Mouse (Mus musculus) ZHBTc4 (cell line): ENCODE measurements around the gene Riok2.

ENCODE experiments used
- DNase-seq: peaks from one replicate; pipeline ENCODE4 v3.0.0-alpha.2; 2011; ENCODE audit warnings: low read depth, low spot score

Riok2 gene

DNA sequence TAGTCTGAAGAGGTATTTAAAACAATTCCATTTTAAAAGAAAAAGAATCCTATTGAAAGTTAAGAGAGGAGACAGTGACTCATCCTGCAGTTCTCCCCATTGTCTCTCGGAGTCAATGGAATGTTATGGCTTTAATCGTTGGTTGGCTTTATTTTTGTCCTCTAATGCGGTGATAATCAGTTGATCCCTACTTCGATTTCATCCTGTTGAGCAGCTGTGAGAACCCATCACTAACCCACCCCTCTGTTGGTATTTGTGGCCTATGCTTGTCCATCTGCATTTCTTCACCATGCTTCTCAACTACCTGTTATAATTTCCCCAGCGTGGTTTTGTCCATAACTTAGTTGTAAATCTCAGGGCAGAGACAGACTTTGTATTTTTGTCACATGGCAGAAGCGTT lies 34.0 kb downstream of the Riok2 start:
- DNase-seq = peak; percentile 66

DNA sequence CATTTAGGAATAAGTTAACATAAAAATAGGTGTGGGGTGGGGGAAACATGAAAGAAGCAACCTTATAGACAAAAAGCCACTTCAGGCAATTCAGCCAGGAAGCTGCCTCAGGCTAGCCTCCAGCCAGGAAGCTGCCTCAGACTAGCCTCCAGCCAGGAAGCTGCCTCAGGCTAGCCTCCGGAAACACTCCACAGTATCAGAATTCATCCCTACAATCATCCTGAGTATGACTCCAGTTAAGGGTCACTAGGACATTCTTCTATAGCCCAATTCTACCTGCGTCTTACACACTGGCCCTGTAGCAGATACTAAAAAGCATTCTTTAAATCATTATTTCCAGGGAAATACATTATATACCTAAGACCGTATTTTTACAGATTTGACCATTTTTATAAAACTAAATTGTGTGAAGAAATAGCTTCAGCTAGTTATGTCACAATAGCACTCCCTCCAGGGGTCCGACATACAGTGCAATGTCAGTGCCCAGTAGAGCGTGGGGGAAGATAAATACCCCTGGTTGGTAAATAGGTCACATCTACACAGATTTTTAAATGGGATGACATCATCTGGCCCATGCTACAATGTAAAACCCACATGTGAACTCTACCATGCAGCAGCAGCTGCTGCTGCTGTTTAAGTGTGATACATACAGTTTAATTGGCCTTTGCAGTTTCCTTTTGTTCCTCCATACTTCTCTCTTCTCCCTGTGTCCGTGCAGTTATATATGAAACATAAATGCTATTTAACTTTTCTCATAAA lies 34.8 kb downstream of the Riok2 start:
- DNase-seq = peak; percentile 76

DNA sequence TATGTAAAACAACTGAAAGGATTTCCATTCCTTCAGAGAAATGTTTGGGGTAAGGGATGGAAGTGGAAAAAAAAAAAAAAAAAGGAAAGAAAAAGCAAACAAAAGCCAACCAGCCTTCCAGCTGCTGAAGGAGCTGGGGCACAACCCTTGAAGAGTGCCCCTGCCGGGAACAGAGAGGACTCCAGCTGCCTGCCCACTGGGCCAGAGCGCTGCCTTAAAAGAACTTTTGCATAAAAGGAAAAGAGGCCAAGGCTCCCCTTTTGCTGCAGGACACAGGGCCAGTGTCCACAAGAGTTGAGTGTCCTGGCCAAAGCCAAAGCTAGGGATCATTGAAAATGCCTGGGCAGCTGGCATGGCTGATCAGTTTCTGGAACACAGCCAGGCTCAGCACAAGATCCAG lies 35.5 kb downstream of the Riok2 start:
- DNase-seq = peak; percentile 48

GRCm38 (mm10) chr17:17411443-17411842 lies 37.3 kb downstream of the Riok2 start:
- no peak for DNase-seq

DNA sequence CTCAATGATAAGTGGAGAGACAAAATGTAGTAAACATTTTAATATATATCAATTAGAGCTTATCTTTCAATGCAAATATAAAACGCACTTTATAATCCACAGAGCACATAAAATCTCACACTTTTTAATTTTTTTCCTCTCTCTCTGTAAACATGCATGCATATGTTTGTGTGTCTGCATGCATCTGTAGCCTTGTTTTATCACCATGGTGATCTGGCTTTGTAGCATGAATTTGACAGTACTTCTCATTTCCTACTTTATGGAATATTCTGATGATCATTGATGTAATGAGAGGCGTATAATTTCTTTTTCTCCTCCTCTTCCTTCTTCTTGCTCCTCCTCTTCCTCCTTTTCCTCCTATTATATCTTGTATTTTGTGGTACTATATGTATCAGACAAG lies 38.1 kb downstream of the Riok2 start:
- DNase-seq = no peak

- DNase-seq = peak; percentile 78
Observed at GRCm38 (mm10) chr17:17414206-17414605, 40.1 kb downstream of the Riok2 start.

DNA sequence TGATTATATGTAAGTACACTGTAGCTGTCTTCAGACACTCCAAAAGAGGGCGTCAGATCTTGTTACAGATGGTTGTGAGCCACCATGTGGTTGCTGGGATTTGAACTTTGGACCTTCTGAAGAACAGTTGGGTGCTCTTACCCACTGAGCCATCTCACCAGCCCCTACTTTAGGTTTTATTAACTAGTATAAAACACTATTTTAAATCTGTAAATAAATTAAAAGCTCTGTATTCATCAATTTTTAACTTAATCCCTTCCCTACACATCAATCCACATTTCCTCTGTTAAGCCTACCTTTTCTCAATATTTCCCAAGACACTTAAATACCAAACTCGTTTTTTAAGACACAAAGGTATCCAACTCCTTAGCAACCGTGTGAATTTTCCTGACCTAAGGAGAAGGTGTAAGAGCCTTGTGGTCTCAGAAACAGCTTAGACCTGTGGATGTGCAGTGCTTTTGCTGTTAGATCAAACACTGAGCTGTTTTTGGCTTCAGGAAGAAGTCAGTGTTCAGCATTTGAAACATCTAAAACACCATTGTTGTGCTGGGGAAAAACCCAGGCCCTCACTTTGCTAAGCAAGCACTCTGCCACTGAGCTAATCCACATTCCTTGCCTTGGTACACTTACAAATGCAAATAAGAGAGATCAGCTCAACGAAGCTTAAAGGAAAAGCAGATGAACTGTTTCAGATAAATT lies 50.6 kb downstream of the Riok2 start:
- peak; percentile 75 for DNase-seq

GRCm38 (mm10) chr17:17425308-17425813 lies 51.3 kb downstream of the Riok2 start:
- DNase-seq = no peak

DNA sequence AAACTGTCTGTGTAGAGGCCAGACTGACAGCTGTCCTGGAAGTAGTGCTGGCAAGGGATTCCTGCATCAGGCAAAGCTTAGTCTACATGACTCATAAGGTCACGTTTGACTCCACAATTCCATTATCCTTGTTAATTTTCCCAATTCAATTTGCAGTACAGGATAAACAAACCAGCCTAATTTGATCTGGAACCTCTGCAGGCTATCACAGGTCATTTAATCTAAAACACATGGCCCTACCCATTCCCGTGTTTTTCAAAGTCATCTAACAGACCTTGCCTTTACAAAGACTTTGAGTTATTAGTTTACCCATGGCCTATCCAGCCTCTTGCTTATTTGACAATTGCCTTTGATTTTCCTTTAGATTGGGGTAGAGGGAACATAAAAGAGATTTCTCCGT lies 51.8 kb downstream of the Riok2 start:
- no peak for DNase-seq

- no peak for DNase-seq
Observed at GRCm38 (mm10) chr17:17428888-17429287, 54.8 kb downstream of the Riok2 start.

DNA sequence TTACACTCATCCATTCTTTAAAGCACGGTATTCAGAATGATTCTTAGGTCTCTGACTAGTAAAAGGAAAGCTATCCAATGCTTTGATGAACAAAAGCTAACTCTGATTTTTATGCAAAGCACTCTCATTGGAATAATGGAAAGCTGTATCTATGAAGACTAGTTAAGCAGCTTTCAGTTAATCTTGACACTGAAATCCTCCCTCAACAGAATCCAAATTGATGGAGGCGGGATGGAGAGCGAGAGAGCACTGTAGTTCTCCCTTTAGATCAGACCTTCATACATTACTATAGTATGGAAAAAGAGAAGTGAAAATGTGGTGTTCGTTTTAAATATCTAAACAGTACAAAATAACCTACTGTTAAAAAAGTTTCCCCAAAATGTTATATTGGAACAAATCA lies 59.6 kb downstream of the Riok2 start:
- DNase-seq = no peak

DNA sequence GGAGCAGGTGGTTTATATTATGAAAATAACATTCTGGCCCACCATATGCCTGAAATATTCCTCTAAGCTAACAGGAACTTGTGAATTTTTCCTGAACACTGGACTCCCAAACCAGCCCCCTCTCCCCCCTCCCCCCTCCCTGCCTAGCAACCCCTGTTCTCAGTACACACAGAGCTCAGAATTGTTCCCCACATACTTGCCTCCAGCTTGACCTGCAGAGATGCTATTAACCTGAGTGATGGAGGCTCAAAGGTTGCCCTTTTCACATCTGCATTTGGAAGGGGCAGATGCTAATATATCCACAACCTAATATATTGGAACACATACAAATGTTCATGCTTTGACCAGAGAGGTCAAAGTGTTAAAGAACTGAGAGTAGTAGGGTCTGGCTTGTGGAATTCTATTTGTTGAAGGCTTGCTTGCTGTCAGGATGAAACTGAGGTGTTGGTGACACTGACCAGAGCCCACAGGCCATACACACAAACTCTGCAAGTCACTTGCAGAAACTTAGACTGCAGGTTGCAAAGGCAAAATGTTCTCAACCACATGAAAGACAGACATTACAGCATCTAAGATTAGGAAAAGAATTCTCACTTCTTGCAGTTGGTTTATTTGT lies 64.6 kb downstream of the Riok2 start:
- no peak for DNase-seq

- no peak for DNase-seq
Observed at GRCm38 (mm10) chr17:17441876-17442498, 67.9 kb downstream of the Riok2 start.

DNA sequence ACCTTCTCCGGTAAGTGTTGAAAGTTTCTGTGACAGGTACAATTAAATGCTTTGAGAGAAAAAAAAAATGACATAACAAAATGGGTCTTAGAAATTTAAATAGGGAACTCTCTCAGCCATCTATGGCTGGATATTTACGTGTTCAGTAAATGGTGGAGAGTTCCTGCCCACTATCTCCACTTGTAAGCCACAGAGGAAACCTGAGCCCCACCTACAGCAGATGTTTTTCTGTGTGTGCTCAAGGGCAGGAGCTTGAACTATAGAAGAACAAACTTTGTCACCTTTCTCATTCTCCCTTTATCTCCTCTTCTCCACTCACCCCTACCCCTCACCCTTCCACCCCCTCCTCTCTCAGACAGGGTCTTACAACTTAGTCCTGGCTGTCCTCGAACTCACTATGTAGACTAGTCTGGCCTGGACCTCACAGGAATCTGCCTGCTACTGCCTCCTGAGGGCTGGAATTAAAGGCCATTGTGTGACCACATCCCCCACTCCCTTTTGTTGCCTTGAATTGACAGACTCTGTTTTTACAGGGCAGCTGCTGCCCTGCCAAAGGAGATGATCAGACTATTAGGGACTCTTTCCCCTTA lies 70.3 kb downstream of the Riok2 start:
- DNase-seq = peak; percentile 75
